Mouse (Mus musculus) lung, postnatal 0 days (tissue): ENCODE data around the gene Ubiad1. TPM values are rescaled to one million over a fixed set of nuclear protein-coding genes. Genes with fewer than 3 reads are reported as not detected.

ENCODE experiments used
- ATAC-seq: fragments of 200-750 bp; cut with Nextera tagmentation; 2 replicates; pipeline ENCODE4 v1.8.0; 2017; ENCODE audit warnings: moderate library complexity
- DNase-seq: peaks from one replicate; pipeline ENCODE4 v3.0.0-alpha.2; 2016; ENCODE audit warnings: low spot score
- H3K27ac ChIP-seq: fragments of 300-500 bp; sonication (generic); 2 replicates; pipeline ENCODE4 v1.5.1; 2014; ENCODE audit warnings: antibody characterized with exemption, mild to moderate bottlenecking, low read length, mixed read lengths
- H3K27me3 ChIP-seq: fragments of 300-500 bp; sonication (generic); replicated peaks from 2 replicates; pipeline ENCODE4 v1.6.1; 2014; ENCODE audit warnings: low read length, mixed read lengths; ENCODE audit not compliant: insufficient read depth
- H3K36me3 ChIP-seq: fragments of 300-500 bp; sonication (generic); 2 replicates; pipeline ENCODE4 v1.6.1; 2014; ENCODE audit warnings: low read length, mixed read lengths; ENCODE audit not compliant: insufficient read depth
- H3K4me1 ChIP-seq: fragments of 300-500 bp; sonication (generic); 2 replicates; pipeline ENCODE4 v1.6.1; 2014; ENCODE audit warnings: antibody characterized with exemption, low read depth, low read length, mixed read lengths; ENCODE audit not compliant: insufficient read depth
- H3K4me2 ChIP-seq: fragments of 300-500 bp; sonication (generic); replicated peaks from 2 replicates; pipeline ENCODE4 v1.6.1; 2014; ENCODE audit warnings: low read depth, mild to moderate bottlenecking, low read length, moderate library complexity, mixed read lengths
- H3K4me3 ChIP-seq: fragments of 300-500 bp; sonication (generic); 2 replicates; pipeline ENCODE4 v1.5.1; 2014; ENCODE audit warnings: low read depth, low read length
- H3K9ac ChIP-seq: fragments of 300-500 bp; sonication (generic); replicated peaks from 2 replicates; pipeline ENCODE4 v1.6.1; 2014; ENCODE audit warnings: low read depth, mild to moderate bottlenecking
- H3K9me3 ChIP-seq: fragments of 300-500 bp; sonication (generic); 2 replicates; pipeline ENCODE4 v1.6.1; 2016; ENCODE audit warnings: low read length, mixed read lengths
- CTCF ChIP-seq: IDR thresholded peaks from 2 replicates; pipeline ENCODE4 v1.5.1; 2016; ENCODE audit warnings: antibody characterized with exemption, mild to moderate bottlenecking
- EP300 ChIP-seq: IDR thresholded peaks from 2 replicates; pipeline ENCODE4 v1.6.1; 2016; ENCODE audit warnings: antibody characterized with exemption, mild to moderate bottlenecking, control low read depth
- WGBS: fragments of 180-500 bp; shearing (Covaris S2); extraction: QIAGEN DNeasy Blood & Tissue Kit; methylation state at CpG from one replicate; pipeline ENCODE4 v1.1.7; 2014; 5-methylcytosine and 5-hydroxymethylcytosine counted together
- polyA plus RNA-seq: library from polyadenylated mRNA; unstranded; fragments of >200 nt; fragmentation: Nextera tagmentation; extraction: Ambion mirVana; gene quantifications from 2 replicates; pipeline ENCODE4 v1.2.1, GENCODE M21; 2015

The Ubiad1 gene
- polyA plus RNA-seq, 1 experiment from 2014 or later = 11.4 TPM

- H3K4me2 ChIP-seq = no peak overlapping the region
- no peak for DNase-seq
- no peak for ATAC-seq
- no peak overlapping the region for H3K9ac ChIP-seq
- TF ChIP-seq EP300 (no peak), CTCF (no peak)
- peaks cover 44% of the 10 kb centered on the region for H3K36me3 ChIP-seq
- 98% methylated on average over 2 of the region's 2 CpGs for WGBS
- no peaks in the 10 kb centered on the region for H3K9me3 ChIP-seq
- no peak overlapping the region for H3K4me3 ChIP-seq
- H3K27me3 ChIP-seq = no peaks in the 10 kb centered on the region
- no peak overlapping the region for H3K27ac ChIP-seq
- no peaks in the 10 kb centered on the region for H3K4me1 ChIP-seq
These were observed 35.7 kb upstream of the Ubiad1 start for GRCm38 (mm10) chr4:148480245-148480644.

GRCm38 (mm10) chr4:148473496-148473895 is 28.9 kb upstream of the Ubiad1 start:
- H3K27ac ChIP-seq = no peak overlapping the region
- peaks cover 55% of the 10 kb centered on the region for H3K36me3 ChIP-seq
- no peak for TF ChIP-seq EP300
- no peak for TF ChIP-seq CTCF
- ATAC-seq (no peak), DNase-seq (no peak)
- H3K9ac ChIP-seq = no peak overlapping the region
- no peak overlapping the region for H3K4me3 ChIP-seq
- 87% methylated on average over 5 of the region's 5 CpGs for WGBS
- no peaks in the 10 kb centered on the region for H3K9me3 ChIP-seq
- no peak overlapping the region for H3K4me2 ChIP-seq
- H3K27me3 ChIP-seq = no peaks in the 10 kb centered on the region
- H3K4me1 ChIP-seq = no peaks in the 10 kb centered on the region

- H3K36me3 ChIP-seq = peaks cover 64% of the 10 kb centered on the region
- no peak overlapping the region for H3K27ac ChIP-seq
- no peak for TF ChIP-seq EP300
- TF ChIP-seq CTCF = no peak
- no peak overlapping the region for H3K9ac ChIP-seq
- no peaks in the 10 kb centered on the region for H3K27me3 ChIP-seq
- H3K9me3 ChIP-seq = no peaks in the 10 kb centered on the region
- no peak for DNase-seq
- no peaks in the 10 kb centered on the region for H3K4me1 ChIP-seq
- no peak overlapping the region for H3K4me2 ChIP-seq
- no peak for ATAC-seq
- 94% methylated on average over 8 of the region's 8 CpGs for WGBS
- H3K4me3 ChIP-seq = no peak overlapping the region
These were observed 28.0 kb upstream of the Ubiad1 start for GRCm38 (mm10) chr4:148472436-148473174.

GRCm38 (mm10) chr4:148471363-148471806 is 26.8 kb upstream of the Ubiad1 start:
- no peaks in the 10 kb centered on the region for H3K4me1 ChIP-seq
- ATAC-seq = no peak
- TF ChIP-seq CTCF (no peak), EP300 (no peak)
- no peak overlapping the region for H3K9ac ChIP-seq
- no peaks in the 10 kb centered on the region for H3K9me3 ChIP-seq
- H3K4me3 ChIP-seq = no peak overlapping the region
- DNase-seq = no peak
- H3K36me3 ChIP-seq = peaks cover 70% of the 10 kb centered on the region
- no peaks in the 10 kb centered on the region for H3K27me3 ChIP-seq
- no peak overlapping the region for H3K4me2 ChIP-seq
- 88% methylated on average over 10 of the region's 10 CpGs for WGBS
- no peak overlapping the region for H3K27ac ChIP-seq

- DNase-seq (no peak), ATAC-seq (no peak)
- H3K27ac ChIP-seq = no peak overlapping the region
- no peak overlapping the region for H3K9ac ChIP-seq
- no peaks in the 10 kb centered on the region for H3K4me1 ChIP-seq
- 88% methylated on average over 11 of the region's 11 CpGs for WGBS
- H3K27me3 ChIP-seq = no peaks in the 10 kb centered on the region
- H3K36me3 ChIP-seq = peaks cover 76% of the 10 kb centered on the region
- no peak for TF ChIP-seq EP300
- no peak for TF ChIP-seq CTCF
- no peak overlapping the region for H3K4me2 ChIP-seq
- no peaks in the 10 kb centered on the region for H3K9me3 ChIP-seq
- H3K4me3 ChIP-seq = no peak overlapping the region
These were observed 25.1 kb upstream of the Ubiad1 start for GRCm38 (mm10) chr4:148469487-148470252.

GRCm38 (mm10) chr4:148468396-148468795 is 23.8 kb upstream of the Ubiad1 start:
- Histone ChIP-seq H3K9ac (no peak overlapping the region), H3K4me1 (no peaks in the 10 kb centered on the region), H3K27me3 (no peaks in the 10 kb centered on the region), H3K36me3 (peaks cover 85% of the 10 kb centered on the region), H3K4me2 (no peak overlapping the region), H3K27ac (no peak overlapping the region), H3K4me3 (no peak overlapping the region), H3K9me3 (no peaks in the 10 kb centered on the region)
- 87% methylated on average over 10 of the region's 10 CpGs for WGBS
- TF ChIP-seq EP300 (no peak), CTCF (no peak)
- ATAC-seq = no peak
- DNase-seq = no peak
